Mouse (Mus musculus): Measurements from ENCODE around the gene Dnah3. TPM values are rescaled to one million over a fixed set of nuclear protein-coding genes. Genes with fewer than 3 reads are reported as not detected.

Gene Dnah3
- total RNA-seq, 4 experiments from 2014 or later, result 0.14 TPM; not detected in 3

- no peak for DNase-seq (ENCODE audit: low spot score)
Observed at GRCm38 (mm10) chr7:119879171-119879570, 215.9 kb downstream of the Dnah3 start.

DNA sequence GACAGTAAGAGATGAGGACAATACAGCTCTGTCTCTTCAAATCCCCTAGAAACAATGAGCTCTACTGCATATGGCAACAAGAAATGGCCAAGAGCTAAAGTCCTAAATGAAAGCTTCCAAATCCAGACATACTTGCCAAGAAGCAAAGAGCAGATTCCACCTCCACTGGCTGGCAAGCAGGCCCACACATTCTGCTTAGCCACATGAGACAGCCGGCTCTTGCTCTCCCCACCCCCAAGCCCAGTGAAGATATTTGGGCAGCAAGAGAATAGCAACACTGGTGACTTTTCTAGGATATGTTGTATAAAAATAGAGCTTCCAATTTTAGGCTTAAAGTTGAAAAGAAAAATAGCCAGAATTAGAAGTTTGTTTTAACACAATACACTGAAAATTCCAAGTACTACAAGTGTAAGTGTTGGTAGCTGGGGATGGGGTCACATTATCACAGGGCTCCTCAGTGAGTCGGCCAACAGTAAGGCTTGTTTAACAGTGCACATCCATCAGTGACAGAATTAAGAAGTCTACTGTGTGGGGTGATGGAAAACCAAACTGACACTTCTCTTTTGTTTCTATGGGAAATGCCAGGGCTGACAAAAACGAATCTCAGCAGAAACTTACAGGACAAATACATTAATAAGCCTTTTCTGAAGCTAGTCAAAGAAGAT is 219.2 kb downstream of the Dnah3 start:
- DNase-seq (ENCODE audit: low spot score), result peak; percentile 36

DNA sequence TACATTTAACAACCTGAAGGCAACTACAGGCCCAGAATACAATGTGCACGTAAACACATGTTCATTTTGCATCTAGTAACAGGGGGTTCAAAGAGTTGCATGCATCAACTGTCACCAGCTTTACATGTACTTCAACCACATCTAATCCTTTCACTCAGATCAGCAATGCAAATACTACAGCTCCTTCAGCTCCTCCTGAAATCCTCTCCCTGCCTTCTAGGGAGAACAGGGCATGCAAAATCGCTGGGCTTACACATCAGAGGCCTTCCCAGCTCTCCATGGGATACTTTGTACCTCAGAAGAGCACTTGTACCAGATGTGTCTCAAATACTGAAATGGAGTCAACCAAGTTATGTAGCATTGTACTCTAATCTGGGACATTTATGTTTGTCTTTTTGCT is 222.0 kb downstream of the Dnah3 start:
- DNase-seq (ENCODE audit: low spot score), result no peak

Other genes starting within 250 kb of the Dnah3 start
- 10 to 100 TPM in 2 of 4 experiments, 1 to 10 TPM in 2; 9.1 to 10.7 (median 10.0) TPM for gene Lyrm1, start 199.4 kb downstream of the Dnah3 start, total RNA-seq (2022)
- 10 to 100 TPM in 3 of 4 experiments, 1 to 10 TPM in 1; 9.4 to 16.1 (median 14.2) TPM for gene Dcun1d3, start 199.0 kb downstream of the Dnah3 start, total RNA-seq (2022)
- 10 to 100 TPM; 23.0 to 29.5 (median 27.1) TPM for gene Tmem159, start 7.1 kb upstream of the Dnah3 start, total RNA-seq (2022)
- gene Zp2, start 50.0 kb upstream of the Dnah3 start, total RNA-seq (2022), result 1 to 10 TPM in 1 of 4 experiments, under 1 TPM in 3; 0.78 to 1.6 (median 0.83) TPM
- under 1 TPM; 0.05 to 0.13 (median 0.09) TPM for gene Anks4b, start 78.6 kb upstream of the Dnah3 start, total RNA-seq (2022)
- under 1 TPM; 0.19 to 0.81 (median 0.44) TPM for gene Crym, start 106.8 kb upstream of the Dnah3 start, total RNA-seq (2022)
- not detected for gene Abca14, start 108.7 kb upstream of the Dnah3 start, total RNA-seq (2022)
- gene Abca15, start 233.4 kb upstream of the Dnah3 start, total RNA-seq (2022), result not detected